Mouse (Mus musculus) limb, embryonic 12.5 days (tissue): ENCODE data around the gene Efcab11. TPM values are rescaled to one million over a fixed set of nuclear protein-coding genes. Genes with fewer than 3 reads are reported as not detected.

Experiments used
- ATAC-seq: fragments of 200-750 bp; cut with Nextera tagmentation; 2 replicates; pipeline ENCODE4 v1.8.0; 2017; ENCODE audit warnings: low read depth, moderate TSS enrichment; ENCODE audit not compliant: insufficient number of reproducible peaks, insufficient read depth, low FRiP score, low TSS enrichment
- H3K27ac ChIP-seq: fragments of 300-500 bp; sonication (generic); 2 replicates; pipeline ENCODE4 v1.5.1; 2016; ENCODE audit warnings: mild to moderate bottlenecking, moderate library complexity
- H3K27me3 ChIP-seq: fragments of 300-500 bp; sonication (generic); 2 replicates; pipeline ENCODE4 v1.6.1; 2016; ENCODE audit warnings: mild to moderate bottlenecking, moderate library complexity
- H3K36me3 ChIP-seq: fragments of 300-500 bp; sonication (generic); 2 replicates; pipeline ENCODE4 v1.6.1; 2016; ENCODE audit warnings: mild to moderate bottlenecking, moderate library complexity
- H3K4me1 ChIP-seq: fragments of 300-500 bp; sonication (generic); replicated peaks from 2 replicates; pipeline ENCODE4 v1.6.1; 2016
- H3K4me2 ChIP-seq: fragments of 300-500 bp; sonication (generic); 2 replicates; pipeline ENCODE4 v1.6.1; 2016; ENCODE audit warnings: mild to moderate bottlenecking, moderate library complexity
- H3K4me3 ChIP-seq: fragments of 300-500 bp; sonication (generic); replicated peaks from 2 replicates; pipeline ENCODE4 v1.5.1; 2016; ENCODE audit warnings: mild to moderate bottlenecking
- H3K9ac ChIP-seq: fragments of 300-500 bp; sonication (generic); replicated peaks from 2 replicates; pipeline ENCODE4 v1.6.1; 2016; ENCODE audit warnings: mild to moderate bottlenecking, moderate library complexity
- H3K9me3 ChIP-seq: fragments of 300-500 bp; sonication (generic); 2 replicates; pipeline ENCODE4 v1.6.1; 2016; ENCODE audit warnings: mild to moderate bottlenecking, moderate library complexity
- WGBS: fragments of 180-500 bp; shearing (Covaris S2); methylation state at CpG from one replicate; pipeline ENCODE4 v1.1.7; 2016; 5-methylcytosine and 5-hydroxymethylcytosine counted together
- polyA plus RNA-seq: library from polyadenylated mRNA; unstranded; fragments of >200 nt; fragmentation: Nextera tagmentation; extraction: Ambion mirVana; gene quantifications from 2 replicates; pipeline ENCODE4 v1.2.1, GENCODE M21; 2016

Efcab11 gene
- polyA plus RNA-seq, 1 experiment from 2014 or later = 22.9 TPM

DNA sequence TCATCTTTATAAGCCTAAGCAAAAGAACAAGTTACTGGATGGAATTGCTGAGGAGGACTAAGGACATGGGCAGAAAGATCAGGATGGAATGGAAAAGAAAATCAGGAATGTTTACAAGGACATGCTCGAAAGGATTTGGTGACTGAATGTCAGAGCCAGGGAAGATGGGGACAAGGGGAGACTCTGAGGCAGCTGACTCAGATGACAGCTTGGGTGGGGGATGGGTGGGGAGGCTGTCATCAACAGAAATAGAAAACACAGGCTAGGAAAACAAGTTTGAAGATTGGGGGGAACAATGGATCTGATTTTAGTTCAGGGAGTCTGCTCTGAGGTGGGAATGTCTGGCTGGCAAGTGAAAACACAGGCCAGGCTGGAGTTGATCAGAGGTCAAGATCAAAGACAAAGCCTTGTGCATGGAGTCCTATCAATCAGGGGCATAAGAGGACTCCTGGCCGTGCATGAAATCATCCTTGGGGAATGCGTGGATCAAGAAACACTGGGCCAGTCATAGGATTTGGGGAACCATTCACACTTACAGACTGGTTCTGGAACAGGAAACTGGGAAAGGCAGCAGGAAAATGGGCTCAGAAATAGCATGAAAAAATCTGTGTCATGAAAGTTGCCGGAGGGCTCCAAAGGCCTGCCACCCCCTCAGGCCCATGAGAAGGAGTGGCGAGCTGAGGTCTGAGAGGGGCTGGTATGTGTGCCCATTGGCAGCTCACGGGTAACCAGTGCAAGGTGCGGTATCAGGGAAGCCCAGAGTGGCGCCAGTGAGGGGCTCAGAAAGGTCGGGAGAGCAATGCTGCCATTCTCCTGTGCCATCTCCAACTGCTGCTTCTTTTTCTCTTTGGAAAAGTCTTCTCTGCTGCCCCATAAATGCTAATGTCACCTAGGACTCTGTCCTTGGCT is 168.9 kb downstream of the Efcab11 start:
- H3K9ac ChIP-seq = no peak overlapping the region
- H3K9me3 ChIP-seq = no peaks in the 10 kb centered on the region
- no peak overlapping the region for H3K4me3 ChIP-seq
- H3K36me3 ChIP-seq = no peaks in the 10 kb centered on the region
- WGBS = 61% methylated on average over 9 of the region's 9 CpGs
- peaks cover 16% of the 10 kb centered on the region; the same call in 1 of the 2 replicates for H3K4me1 ChIP-seq
- ATAC-seq = no peak
- H3K27ac ChIP-seq = peak overlapping the region; percentile 66; the same call in 1 of the 2 replicates
- no peak overlapping the region for H3K4me2 ChIP-seq
- H3K27me3 ChIP-seq = no peaks in the 10 kb centered on the region

DNA sequence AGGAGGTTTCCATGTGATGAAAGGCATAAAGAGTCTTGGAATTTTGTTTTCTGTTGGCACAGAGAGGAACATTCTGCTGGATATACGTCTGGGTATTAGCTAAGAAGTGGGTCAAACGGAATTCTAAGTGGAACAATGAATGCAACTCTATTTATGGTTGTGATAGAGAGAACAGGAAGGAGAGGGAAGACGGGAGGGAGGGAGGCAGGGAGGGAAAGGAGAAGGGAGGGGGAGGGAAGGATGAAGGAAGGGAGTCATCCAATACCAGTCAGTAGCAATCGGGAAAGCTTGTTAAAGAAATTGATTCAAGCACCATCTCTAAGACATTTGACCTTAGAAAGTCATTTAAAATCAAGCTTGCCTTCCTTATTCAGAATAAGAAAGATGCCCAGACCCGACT is 172.0 kb downstream of the Efcab11 start:
- H3K9me3 ChIP-seq = no peaks in the 10 kb centered on the region
- ATAC-seq = no peak
- H3K36me3 ChIP-seq = no peaks in the 10 kb centered on the region
- WGBS = 40% methylated on average over 5 of the region's 5 CpGs
- H3K4me1 ChIP-seq = peaks cover 16% of the 10 kb centered on the region; the same call in 1 of the 2 replicates
- no peaks in the 10 kb centered on the region for H3K27me3 ChIP-seq
- H3K9ac ChIP-seq = no peak overlapping the region
- H3K4me3 ChIP-seq = no peak overlapping the region
- no peak overlapping the region for H3K27ac ChIP-seq
- H3K4me2 ChIP-seq = no peak overlapping the region

DNA sequence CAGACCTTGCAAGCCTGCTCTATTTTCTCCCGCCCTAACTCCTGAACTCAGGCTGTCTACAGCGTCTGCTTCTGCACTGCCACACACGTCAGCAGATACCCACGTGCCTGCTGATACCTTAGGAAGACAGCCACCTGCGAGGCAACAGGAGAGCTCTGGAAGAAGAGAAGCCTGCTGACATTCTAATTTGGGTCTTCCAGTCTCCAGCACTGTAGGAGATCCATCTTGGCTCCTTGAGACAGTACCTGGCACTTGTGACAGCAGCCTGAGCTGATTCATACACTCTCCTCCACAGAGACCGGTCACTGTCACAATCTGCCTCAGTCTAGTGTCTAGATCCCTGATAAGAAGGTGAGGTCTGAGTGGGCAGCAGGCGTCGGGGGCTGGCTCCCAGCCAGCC is 182.0 kb downstream of the Efcab11 start:
- Histone ChIP-seq H3K4me2 (no peak overlapping the region), H3K9ac (no peak overlapping the region), H3K27me3 (no peaks in the 10 kb centered on the region), H3K9me3 (no peaks in the 10 kb centered on the region), H3K36me3 (no peaks in the 10 kb centered on the region), H3K4me1 (peaks cover 18% of the 10 kb centered on the region), H3K4me3 (no peak overlapping the region), H3K27ac (no peak overlapping the region)
- 84% methylated on average over 8 of the region's 8 CpGs for WGBS
- no peak for ATAC-seq

DNA sequence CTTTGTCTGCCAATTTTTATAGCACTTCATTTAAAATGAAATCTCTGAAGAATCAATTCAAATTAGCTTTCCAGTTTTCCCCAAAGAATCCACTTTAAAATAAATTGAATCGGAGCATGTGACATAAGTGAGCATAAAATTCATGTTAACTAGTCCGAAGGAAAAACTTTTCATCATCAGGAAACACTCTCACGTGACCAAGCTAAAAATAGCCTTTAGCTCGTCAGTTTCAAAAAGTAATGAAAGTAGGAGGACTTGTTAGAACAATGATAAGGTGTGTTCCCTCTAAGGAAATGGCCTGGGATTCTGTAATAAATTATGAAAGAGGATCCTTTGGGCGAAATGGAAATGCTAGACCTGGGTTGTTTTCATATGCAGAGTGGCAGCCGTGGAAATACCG is 183.9 kb downstream of the Efcab11 start:
- H3K36me3 ChIP-seq = no peaks in the 10 kb centered on the region
- no peaks in the 10 kb centered on the region for H3K27me3 ChIP-seq
- no peak overlapping the region for H3K4me3 ChIP-seq
- no peak overlapping the region for H3K27ac ChIP-seq
- ATAC-seq = no peak
- H3K4me1 ChIP-seq = peaks cover 18% of the 10 kb centered on the region
- 49% methylated on average over 7 of the region's 7 CpGs for WGBS
- no peaks in the 10 kb centered on the region for H3K9me3 ChIP-seq
- no peak overlapping the region for H3K4me2 ChIP-seq
- no peak overlapping the region for H3K9ac ChIP-seq

DNA sequence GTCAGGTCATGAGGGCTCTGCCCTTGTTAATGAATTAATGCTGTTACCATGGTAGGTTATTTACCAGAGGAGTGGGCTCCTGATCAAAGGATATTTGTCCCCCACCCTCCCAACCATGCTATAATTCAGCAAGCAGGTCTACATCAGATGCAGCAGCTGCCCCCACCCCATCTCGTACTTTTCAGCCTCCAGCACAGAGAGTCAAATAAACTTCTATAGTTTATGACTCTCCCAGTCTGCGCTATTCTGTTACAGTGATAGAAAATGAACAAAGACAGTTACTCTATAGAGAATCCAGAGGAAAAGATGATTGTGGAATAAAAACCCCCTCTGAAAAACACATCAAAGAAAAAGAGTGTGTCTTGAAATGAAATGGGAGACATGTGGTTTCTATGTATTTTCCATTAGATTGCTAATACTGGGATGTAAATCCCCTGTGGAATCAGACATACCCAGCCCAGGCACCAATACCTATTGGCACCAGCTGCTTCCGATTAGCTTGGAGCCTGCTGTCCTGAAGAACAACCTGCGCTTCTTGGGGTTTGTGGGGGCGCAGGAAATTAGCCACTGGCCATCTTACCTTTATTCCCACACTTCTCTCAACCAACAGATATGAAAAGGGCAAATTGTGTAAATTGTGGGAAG is 184.7 kb downstream of the Efcab11 start:
- peak overlapping the region; percentile 62 for H3K27ac ChIP-seq
- H3K9ac ChIP-seq = no peak overlapping the region
- peak; percentile 69; the same call in 1 of the 2 replicates for ATAC-seq
- no peaks in the 10 kb centered on the region for H3K36me3 ChIP-seq
- H3K4me2 ChIP-seq = no peak overlapping the region
- no peaks in the 10 kb centered on the region for H3K27me3 ChIP-seq
- no peak overlapping the region for H3K4me3 ChIP-seq
- H3K9me3 ChIP-seq = no peaks in the 10 kb centered on the region
- peaks cover 18% of the 10 kb centered on the region for H3K4me1 ChIP-seq
- 19% methylated on average over 5 of the region's 5 CpGs for WGBS

DNA sequence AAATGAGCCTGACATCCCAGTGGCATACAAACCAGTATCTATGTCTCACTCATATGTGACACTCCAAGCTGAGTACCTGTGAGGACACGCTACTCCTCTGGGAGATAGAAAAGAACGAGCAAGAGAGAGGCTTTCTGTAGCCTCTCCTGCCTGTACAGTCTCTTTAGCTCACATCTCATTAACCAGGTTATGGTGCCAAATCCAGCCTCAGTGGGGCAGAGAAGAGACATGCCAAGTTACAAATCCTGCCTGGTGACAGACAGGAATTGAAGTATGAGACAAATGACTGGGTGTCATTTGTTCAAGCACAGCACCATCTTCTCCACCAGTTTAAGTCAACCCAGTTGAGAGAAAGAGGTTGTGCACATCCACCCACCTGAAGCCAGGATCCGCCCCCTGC is 190.2 kb downstream of the Efcab11 start:
- no peak for ATAC-seq
- Histone ChIP-seq H3K9ac (no peak overlapping the region), H3K4me1 (peaks cover 3% of the 10 kb centered on the region), H3K9me3 (no peaks in the 10 kb centered on the region), H3K27ac (no peak overlapping the region), H3K27me3 (no peaks in the 10 kb centered on the region), H3K4me3 (no peak overlapping the region), H3K4me2 (no peak overlapping the region), H3K36me3 (no peaks in the 10 kb centered on the region)
- WGBS = 88% methylated on average over 3 of the region's 3 CpGs

DNA sequence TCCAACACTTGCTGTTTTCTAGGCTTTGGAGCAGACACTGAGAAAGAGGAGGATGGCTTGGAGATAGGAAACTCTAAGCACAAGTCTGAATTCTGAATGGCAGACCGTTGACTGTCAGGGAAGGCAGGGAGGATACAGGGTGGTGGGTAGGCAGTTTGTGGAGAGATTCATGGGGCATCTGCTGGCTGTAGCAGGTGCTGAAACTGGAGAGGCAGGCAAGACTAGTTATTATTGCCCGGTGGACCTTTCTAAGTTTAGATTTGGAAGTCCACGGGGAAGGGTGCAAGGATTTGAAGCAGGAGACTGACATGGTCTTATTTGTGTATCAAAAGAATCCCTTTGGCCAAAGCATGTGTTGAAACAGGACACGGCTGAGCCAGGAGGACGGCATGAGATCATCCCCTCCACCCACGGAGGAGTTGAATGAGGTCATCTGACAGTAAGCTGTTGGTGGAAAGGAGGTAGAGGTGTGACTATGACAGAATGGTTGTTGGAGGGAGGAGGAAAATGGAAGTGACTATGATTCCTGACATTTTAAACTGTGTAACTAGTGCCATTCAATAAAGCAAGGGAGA is 197.7 kb downstream of the Efcab11 start:
- no peaks in the 10 kb centered on the region for H3K27me3 ChIP-seq
- 77% methylated on average over 6 of the region's 6 CpGs for WGBS
- no peak overlapping the region for H3K9ac ChIP-seq
- H3K4me1 ChIP-seq = peaks cover 16% of the 10 kb centered on the region
- H3K4me3 ChIP-seq = no peak overlapping the region
- H3K4me2 ChIP-seq = no peak overlapping the region
- H3K36me3 ChIP-seq = no peaks in the 10 kb centered on the region
- ATAC-seq = no peak
- H3K9me3 ChIP-seq = no peaks in the 10 kb centered on the region
- H3K27ac ChIP-seq = peak overlapping the region; percentile 66

DNA sequence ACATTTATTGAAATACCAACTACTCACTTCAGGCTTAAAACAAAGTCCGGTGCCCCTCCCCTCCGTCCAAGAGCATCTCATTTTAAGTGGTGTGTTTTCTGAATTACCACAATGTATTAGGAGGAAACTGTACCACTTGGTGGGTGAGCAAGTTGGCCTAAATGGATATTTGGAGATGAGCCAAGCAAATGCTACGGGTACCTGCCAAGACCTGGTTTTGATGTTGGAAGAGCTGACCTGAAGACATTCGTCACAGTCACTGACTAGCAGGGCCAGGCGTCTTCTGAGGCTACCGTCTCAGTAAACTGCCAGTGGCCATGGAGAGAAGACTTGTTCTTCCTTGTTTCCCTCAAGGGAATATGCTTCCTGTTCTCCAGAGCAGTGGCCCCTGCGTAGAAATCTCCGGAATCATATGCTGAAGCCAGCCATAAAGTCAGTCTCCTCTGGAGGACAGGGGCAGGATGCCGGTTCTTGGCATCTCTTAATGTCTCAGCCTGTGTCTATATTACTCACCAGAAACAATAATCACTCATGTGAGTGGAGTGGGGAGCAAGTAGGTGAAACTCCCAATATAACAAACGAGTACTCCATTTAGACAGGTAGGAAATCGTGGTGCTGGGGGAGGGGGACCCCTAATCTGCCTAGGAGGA is 198.7 kb downstream of the Efcab11 start:
- Histone ChIP-seq H3K9me3 (no peaks in the 10 kb centered on the region), H3K27ac (peak overlapping the region; percentile 56; the same call in 1 of the 2 replicates), H3K9ac (no peak overlapping the region), H3K36me3 (no peaks in the 10 kb centered on the region), H3K4me1 (peaks cover 18% of the 10 kb centered on the region), H3K4me3 (no peak overlapping the region), H3K27me3 (no peaks in the 10 kb centered on the region), H3K4me2 (no peak overlapping the region)
- no peak for ATAC-seq
- 68% methylated on average over 11 of the region's 11 CpGs for WGBS

DNA sequence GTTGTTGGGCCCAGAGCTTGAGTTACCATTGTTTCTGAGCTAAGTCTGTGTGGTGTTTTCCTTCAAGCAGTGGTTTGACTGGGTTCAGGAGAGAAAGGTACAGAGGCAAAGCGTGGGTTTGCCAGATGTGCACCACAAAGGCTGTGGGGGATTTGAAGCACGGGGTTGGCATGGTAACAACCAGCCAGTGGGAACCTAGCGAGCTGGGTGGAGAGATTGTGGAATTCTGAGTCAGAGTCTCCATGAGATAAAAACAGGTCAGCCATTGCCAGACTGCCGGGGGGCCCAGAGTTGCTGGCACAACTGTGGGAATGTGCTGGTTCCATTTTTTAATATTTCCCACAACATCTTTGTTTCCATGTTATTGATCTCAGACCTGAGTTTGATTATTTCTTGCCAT is 202.6 kb downstream of the Efcab11 start:
- H3K9ac ChIP-seq = no peak overlapping the region
- H3K27me3 ChIP-seq = no peaks in the 10 kb centered on the region
- no peaks in the 10 kb centered on the region for H3K36me3 ChIP-seq
- H3K4me2 ChIP-seq = no peak overlapping the region
- no peaks in the 10 kb centered on the region for H3K9me3 ChIP-seq
- peaks cover 18% of the 10 kb centered on the region for H3K4me1 ChIP-seq
- no peak for ATAC-seq
- H3K4me3 ChIP-seq = no peak overlapping the region
- no peak overlapping the region for H3K27ac ChIP-seq
- 31% methylated on average over 4 of the region's 4 CpGs for WGBS

DNA sequence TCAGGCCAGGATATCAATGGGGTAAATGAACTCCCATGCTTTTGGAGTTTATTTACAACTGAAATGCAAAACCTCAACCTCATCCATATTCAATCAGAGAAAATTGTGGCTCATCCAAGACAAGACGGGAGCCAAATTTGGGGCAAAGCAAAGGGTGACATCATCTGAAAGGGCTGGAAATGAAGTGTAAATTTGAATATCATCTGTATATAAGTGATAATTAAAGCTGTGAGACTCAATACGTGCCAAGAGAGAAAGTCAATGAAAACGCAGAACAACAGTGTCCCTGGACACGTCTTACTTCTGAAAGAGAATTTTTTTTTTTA is 212.4 kb downstream of the Efcab11 start:
- no peak overlapping the region for H3K27ac ChIP-seq
- H3K27me3 ChIP-seq = no peaks in the 10 kb centered on the region
- no peak overlapping the region for H3K9ac ChIP-seq
- WGBS = 92% methylated on average over 4 of the region's 4 CpGs
- H3K4me2 ChIP-seq = no peak overlapping the region
- peaks cover 5% of the 10 kb centered on the region for H3K4me1 ChIP-seq
- ATAC-seq = no peak
- no peaks in the 10 kb centered on the region for H3K36me3 ChIP-seq
- H3K4me3 ChIP-seq = no peak overlapping the region
- H3K9me3 ChIP-seq = no peaks in the 10 kb centered on the region
